Mouse (Mus musculus) right cerebral cortex, adult 18-20 months (tissue): Measurements from ENCODE around the gene Syt13.

ENCODE experiments used
- DNase-seq: peaks from one replicate; pipeline ENCODE4 v3.0.0; 2022; ENCODE audit warnings: mixed read lengths

Gene Syt13

DNA sequence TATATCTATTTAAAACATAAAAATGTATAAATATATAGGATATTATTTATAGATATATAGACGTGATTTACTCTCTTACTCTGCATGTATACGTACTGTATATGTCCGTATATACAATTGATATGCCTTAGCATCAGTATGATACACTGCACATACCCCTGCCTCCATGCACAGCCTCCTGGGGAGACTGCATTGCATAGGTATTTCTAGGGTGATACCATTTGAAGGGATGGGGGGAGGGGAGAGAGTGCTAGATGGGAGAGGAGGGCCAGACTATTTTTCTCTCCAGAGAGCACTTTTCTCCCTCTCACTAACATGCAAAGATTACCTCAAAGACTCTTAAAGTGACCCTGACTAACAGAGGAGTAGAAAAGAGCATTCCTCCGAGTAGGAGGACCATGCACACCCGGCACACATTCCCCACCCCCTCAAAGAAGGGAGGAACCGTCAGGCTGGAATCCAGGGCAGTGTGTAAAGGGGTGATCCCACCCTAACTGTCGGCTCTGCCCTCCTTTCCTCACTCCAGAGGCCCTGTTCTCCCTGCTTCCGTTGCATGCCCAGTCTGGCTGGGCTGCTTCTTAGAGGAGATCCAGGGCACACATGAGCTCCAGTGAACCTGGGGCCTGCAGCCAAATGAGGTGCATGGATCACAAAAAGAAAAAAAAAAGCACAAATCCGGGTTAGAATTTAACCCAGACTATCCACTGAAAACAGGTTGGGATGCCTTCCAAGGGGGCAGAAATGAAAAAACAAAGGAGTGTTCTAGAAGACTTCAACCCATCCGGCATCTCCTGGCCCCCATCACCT is 52.3 kb downstream of the Syt13 start:
- no peak for DNase-seq

DNA sequence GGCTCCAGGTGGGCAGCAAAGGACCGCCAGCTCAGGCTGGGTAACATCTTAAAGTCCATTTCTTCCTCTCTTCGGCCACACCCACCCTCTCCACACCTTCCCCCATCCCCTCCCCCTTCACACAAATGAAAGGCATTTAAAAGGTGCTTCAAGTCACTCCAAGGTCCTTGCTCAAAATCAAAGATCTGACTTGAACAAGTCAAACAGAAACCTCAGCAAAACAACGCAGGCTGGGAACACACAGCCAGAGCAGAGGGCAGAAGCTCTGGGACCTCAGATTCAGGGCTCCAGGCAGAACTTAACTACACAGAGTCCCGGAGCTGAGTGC is 52.9 kb downstream of the Syt13 start:
- DNase-seq: no peak

DNA sequence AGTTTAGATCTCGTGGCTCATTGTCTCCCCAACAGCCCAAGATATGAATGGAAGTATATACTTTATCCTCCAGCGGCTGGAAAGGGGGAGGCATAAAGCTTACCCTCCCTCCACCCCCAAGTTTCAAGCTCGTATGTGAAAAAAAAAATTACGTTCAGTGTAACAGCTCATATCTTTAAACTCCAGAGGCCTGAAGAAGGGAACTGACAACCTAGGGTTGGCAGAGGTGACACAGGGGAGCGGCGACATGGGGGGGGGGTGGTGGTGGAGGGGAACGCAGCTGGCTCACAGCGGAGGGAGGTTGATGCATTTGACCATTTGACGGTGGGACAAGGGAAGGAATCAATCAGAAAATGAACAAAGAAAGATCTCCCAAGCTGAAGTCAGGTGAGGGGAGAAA is 56.2 kb downstream of the Syt13 start:
- no peak for DNase-seq

DNA sequence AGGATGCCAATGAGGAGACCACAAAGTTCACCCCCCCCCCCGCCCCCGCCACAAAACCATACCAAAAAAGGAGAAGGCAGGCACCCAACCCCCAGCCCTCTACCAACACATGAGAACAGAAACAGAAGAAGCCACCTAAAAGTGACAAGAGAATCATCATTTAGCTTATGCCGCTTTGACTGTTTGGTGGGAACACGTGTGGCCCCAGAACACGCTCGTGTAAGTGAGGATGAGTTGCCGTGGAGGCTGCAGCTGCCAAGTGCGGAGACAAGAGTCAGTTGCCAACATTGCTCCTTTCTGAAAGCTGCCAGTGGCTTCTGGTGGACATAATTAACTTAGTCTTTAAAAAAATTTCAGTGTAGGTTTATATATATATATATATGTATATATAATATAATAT is 56.6 kb downstream of the Syt13 start:
- DNase-seq: no peak

DNA sequence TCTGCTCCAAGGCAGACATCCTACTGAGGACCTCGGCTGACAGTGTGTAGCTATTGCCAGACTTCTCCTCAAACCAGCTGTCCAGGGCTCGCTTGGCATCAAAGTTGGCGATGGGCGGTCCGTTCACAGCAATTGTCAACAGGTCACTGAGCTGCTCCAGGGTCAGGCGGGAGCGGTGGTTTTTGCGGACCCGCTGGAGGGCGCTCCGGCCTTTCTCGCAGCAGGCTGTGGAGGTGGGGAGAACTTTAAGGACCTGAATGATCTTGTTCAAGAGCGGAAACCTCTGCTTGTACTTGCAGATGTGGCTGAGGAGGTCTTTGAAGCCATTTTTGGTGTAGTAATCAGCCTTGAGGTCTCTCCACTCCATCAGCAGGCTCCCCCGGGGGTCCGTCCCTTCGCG is 57.2 kb downstream of the Syt13 start:
- no peak for DNase-seq

DNA sequence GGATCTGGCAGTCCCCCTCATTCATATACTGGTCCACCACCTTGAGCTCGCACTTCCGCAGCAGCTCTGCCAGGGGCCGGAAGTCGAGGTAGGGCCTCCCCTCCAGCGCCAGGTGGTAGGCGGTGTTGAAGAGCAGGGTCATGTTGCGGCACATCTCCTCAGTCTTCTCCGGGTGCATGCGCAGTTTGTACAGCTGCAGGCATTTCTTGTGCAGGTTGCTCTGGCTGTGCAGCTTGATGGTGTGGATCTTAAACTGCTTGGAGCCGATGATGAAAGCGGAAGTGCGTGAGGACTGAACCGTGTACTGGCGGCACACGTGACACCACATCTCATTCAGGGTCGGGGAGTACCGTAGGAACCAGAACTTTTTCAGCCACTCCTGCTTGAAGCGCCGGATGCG is 58.7 kb downstream of the Syt13 start:
- no peak for DNase-seq

DNA sequence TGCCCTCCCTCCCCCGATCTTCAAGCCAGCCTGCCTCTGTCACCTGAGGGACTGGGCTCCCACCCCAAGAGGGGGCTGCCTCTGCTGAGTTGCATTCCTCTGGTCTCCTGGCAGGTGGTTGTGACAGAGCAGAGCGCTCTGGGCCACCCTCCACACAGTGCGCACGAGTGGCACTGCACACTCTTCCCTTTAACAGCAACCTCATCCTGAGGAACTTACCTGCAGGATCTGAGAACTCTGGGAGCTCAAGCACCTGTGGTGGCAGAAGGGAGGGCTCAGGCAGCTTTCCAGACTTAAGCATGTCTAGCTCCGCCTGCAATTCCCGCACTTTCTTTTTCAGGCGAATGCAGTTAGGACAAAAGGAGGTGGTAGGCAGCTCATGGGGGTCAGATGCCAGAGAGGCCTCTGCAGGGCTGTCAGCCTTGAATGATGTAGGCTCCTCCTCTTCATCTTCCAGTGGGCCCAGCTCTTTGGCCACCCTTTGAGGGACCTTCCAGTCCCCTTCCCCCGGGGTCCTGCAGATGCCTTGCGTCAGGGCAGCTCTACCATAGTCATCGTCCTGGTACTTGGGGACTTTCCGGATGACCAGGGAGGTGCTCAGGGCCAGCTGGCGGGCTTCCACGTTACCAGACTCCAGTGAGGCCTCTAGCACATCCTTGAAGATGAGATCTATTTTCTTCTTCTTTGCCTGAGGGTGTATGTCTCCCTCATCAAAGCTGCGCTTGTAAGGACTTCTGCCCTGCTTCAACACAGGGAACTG is 60.3 kb downstream of the Syt13 start:
- DNase-seq: no peak

DNA sequence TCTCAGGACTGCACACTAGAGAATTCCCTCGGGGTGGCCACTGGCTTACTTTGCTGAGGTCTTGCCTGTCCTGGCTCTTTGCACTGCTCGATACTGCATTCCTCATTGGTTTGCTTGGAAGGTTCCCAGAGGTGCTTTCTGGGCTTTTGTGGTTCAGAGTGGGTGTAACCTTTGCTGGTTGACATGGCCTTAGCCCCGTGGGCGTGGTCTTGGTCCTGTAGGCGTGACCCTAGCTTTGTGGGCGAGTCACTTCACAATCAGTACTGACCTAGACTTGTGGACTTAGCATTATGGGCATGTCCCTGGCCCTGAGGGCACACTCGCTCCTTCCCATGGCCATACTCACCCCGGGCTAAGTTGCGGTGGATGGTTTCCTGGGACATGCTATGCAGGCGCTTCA is 65.3 kb downstream of the Syt13 start:
- no peak for DNase-seq

DNA sequence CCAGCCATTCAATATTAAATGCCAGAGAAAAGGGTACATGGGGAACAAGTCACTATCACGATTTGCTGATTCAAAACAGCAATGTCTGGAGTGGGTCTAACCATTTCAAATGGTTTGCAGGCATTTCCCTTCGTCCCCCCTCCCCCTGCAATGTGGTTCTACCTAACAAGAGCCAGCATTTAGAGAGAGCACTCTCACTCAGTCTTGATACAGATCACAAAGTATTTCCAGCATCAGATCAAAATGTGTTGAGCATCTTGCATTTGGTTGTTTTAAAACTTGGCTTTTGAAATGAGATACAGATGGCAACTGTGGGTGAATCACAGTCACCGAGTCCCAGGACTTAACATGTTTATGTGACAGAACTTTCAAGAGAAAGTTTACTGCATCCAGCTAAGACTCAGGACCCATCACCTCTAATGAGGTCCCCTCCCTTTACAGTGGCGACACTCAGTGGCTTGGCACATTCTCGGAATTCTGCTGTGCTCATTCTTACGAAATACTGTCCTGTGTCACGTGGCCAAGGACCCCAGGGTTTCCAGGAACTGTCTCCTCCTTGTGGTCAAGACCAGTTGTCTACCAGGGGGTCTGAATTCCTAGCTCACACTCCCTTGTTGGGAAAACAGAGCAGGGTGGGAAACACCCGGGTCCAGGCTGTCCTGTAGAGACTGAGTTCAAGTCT is 67.8 kb downstream of the Syt13 start:
- DNase-seq: no peak

DNA sequence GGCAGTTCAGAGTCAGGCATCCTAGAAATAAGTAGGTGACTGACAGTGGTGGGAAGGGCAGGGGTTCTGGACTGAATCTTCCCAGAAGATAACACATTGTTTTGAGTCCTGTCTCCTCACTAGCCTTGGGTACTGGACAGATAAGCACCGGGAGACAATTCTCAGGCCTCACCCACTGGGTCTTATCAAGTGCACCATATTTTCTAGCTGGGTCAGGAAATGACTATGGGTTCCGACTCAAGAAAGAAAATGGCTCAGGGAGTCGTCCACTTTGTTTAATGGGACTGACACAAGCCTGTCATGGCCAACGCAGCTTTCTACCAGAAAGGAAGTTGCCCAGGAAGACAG is 68.3 kb downstream of the Syt13 start:
- DNase-seq: no peak

DNA sequence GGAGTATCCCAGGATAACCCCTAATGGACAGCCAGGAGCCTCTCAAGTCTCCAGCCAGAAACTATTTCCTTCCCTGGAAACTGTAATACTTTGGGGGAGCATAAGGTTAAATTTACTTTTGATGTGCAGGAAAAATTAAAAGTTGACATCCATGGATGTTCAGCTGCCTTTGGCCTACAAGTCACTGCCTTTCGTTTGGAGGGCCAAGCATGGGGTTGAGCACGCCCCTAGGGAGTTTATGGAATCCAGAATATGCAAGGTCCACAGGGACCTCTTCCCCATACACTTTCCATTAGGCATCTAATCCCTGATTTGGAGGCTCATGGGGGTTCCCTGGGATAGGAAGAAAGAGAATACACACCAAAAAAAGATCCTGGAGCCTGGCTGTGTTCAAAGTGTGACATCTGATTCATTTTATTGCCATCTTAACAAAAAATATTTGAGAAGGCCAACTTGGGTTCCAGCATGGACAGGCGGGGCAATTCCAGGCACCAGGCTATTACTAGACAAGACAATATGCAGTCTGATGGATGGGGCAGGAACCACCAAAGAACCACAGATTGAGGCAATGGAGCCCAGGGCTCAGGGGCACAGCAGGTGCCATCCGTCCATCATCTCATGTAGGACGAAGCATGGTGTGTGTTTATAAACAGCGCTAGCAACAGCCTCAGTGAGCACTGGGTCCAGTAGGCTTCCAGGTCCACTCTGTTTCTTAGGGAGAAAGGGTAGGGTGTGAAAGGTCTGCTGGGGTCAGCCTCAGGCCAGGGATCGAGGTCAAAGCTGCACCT is 69.6 kb downstream of the Syt13 start:
- DNase-seq: no peak

DNA sequence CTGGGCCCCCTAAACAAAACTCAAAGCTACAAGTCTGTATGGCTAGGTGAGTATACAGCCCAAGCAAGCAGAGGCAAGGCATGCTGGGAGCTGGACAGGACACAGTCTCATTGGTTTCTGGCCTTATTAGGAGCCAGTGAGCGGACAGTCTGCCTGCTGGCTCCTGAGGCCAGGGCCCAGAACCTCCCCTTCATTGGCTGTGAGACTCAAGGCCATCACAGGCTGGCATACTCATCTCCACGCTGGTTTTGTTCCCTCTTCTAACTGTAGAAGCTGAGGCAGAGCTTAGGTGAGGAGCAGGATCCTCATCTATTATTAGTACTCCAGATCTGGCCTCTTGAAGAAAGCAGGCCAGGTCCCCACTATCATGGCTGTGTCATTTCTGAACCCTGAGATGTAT is 70.3 kb downstream of the Syt13 start:
- DNase-seq: no peak

DNA sequence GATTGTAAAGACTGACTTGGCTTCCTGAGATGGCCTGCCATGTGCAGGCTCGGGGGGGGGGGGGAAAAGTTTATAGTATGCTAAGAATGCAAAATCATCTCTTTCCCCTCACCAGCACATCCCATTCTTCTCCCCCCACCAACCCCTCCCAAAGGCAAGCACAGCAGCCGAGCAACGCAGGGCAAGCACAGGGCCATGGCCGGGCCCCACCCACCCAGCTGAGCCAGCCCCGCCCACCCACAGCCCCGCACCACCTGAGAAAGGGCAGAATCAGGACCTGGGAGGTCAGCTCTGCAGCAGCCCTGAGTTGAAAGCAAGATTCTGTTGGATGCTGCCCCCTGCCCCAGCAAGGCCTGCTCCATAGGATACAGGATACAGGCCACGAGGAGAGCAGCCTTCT is 70.7 kb downstream of the Syt13 start:
- DNase-seq: no peak

DNA sequence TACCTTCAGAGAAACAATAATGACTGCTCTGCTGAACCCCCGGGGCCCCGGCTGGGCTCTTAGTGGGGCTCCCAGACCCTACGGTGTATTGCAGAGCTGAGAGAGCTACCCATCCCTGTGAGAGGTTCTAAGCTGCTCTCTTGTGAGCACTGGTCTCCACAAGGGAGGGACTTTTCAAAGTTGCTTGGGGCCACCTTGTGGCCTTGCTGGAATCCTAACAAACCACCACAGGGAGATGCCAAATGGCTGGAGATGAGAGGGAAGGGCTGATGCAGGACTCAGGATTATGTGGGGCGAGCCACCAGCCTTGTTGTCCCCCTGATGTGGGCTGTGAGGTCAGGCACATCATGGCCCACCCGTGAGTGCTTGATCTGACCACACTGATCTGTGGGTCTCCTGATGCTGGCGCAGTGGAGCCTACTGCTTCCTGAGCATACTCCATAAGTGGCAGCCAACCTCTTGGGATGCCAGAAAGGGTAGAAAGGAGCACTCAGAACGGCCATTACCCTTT is 72.3 kb downstream of the Syt13 start:
- no peak for DNase-seq

DNA sequence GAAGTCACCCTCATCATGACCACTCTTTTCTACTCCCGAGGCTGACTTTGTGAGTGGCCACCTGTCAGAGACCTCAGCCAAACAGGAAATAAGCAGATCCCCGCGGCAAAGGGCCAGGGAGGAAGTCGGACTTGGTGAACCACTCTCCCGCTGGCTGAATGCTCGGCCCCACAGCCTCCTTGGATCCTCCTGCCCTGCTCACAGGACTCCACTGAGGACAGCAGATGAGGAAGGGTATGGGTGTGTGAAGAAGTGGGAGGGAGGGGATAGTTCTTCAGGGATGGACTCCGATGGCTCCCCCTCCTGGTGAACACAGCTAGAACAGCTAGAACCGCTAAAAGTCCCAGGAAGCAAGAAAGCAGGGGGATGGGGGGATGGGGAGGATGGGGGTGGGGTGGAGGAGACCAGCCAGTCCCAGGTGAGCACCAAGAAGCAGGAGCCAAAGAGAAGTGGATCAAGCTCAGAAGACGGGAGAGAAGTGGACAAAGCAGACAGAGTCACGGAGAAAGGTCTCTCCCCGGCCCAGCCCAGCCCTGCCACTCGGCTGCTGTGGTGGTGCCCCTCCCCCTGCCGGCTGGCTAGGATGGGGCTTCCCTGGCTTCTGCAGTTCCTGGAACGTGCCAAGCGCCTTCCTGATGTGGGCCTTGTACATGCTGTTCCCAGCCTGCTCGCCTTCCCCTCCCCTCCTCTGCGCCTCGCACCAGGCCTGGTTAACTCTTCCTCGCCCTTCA is 73.2 kb downstream of the Syt13 start:
- peak; percentile 65 for DNase-seq

DNA sequence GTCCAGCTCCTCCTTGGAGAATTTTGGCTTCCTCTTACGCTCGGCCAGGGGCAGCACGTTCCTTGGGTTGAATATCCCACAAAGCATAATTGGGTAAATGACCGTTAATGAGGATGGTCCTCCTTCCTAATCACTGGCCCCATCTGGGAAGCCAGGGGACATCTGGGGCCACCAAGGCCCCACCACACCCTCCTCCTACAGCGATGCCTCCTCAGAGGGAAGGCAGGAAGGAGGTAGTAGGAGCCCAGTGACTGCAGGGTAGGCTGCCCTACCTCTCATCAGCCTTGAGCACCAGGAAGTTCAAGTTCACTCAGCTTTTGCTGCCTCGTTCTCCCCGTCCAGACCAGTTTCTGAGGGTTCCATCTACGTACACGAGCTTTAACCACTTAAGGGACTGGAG is 74.7 kb downstream of the Syt13 start:
- no peak for DNase-seq

DNA sequence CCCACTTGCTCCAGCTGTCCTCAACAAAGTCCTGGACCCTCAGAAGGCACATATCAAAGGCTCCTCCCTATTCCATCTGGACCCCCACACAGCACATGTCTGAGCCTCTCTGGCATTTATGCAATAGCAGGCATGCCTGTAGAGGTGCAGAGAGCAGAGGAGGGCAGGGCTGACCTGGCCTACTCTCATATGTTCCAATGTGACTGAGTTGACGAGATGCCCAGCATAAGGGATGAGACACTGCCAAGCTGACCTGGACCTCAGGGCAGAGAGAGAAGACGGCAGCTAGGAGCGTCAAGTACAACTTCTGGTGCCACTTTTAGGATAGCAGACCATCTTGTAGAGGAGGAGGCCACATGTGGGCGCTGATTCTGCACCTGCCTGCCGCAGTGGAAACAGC is 77.1 kb downstream of the Syt13 start:
- no peak for DNase-seq

DNA sequence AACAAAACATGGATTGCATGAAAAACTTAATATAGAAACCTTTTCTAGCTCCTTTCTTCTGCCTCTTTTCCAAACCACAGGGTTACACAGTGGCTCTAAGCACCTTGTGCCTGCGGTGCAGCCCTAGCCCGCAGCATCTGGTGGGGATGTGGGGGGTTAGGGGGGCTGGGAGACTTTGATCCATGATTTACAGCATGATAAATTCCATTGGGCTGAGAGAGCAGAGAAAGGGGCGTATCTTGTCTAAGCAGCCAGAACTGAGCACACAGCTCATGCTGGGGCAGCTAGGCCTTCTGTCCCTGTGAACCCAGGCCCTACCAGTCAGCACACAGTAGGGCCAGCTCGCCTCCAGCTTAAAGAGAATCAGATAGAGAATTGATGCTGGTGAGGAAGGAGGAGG is 90.1 kb downstream of the Syt13 start:
- DNase-seq: no peak
